ENCODE assay signal across 9 mouse cellular contexts in the genomic region with DNA sequence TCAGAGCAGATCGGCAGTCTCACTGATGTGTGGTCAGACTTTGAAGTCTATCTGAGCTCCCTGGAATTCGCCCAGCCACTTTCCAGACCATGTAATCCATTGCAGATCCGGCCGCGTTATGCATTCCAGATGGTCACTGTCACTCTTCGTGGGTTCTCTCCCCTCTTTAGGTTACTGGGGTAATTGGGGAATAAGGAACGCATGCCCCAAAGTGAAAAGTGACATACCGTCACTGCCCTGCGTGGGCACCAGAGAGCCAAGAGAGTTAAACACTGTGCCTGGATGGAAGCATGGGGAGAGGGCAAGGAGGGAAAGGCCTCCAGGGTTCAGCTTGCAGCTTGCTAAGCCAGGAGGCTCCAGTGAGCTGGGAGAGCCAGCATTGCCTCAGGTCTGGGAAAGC.
DNase-seq lines count a peak whose midpoint lies in the region; ATAC-seq and TF ChIP-seq lines count a peak whose summit lies in the region.
"Had no signal": no experiment of that assay in that cellular context is flagged by ENCODE, and none has a peak within 500 bp of the region (broad histone marks: within the 10 kb centered on the region; RNA-seq: fewer than 3 reads in every experiment).

No protein-coding gene starts in this region.

- no peak overlapping the region for H3K4me3 ChIP-seq in midbrain, embryonic 10.5 days
- H3K4me3 ChIP-seq in midbrain, embryonic 11.5 days (ENCODE audit: low read depth, low read length), result no peak overlapping the region
- no peak overlapping the region for H3K4me3 ChIP-seq in myocyte
- no peak overlapping the region for H3K4me3 ChIP-seq in liver, embryonic 11.5 days (ENCODE audit: low read depth, low read length)

- no peak for TF ChIP-seq POLR2A in myocyte (IDR thresholded peaks at IDR 0.05; ENCODE audit: insufficient read length, low read depth)

- H3K27ac ChIP-seq in midbrain, embryonic 10.5 days (replicated peaks), result 0 out of 2 replicates have a peak overlapping the region, but pooled peaks have one; percentile 2
- no peak overlapping the region for H3K27ac ChIP-seq in midbrain, embryonic 11.5 days (ENCODE audit: low read depth, low read length)
- H3K27ac ChIP-seq in liver, embryonic 11.5 days (ENCODE audit: low read depth, low read length), result no peak overlapping the region

- no peak overlapping the region for H3K9ac ChIP-seq in midbrain, embryonic 11.5 days (ENCODE audit: low read length)
- H3K9ac ChIP-seq in liver, embryonic 11.5 days (ENCODE audit: low read depth, low read length), result no peak overlapping the region
- H3K9ac ChIP-seq: liver, postnatal 0 days had no signal

- no peaks in the 10 kb centered on the region for H3K9me3 ChIP-seq in midbrain, embryonic 10.5 days (replicated peaks)
- no peaks in the 10 kb centered on the region for H3K9me3 ChIP-seq in midbrain, embryonic 11.5 days (ENCODE audit: control insufficient read depth, low read length)
- no peaks in the 10 kb centered on the region for H3K9me3 ChIP-seq in liver, embryonic 11.5 days (ENCODE audit: control insufficient read depth, low read length)

- peak; percentile 38 for DNase-seq in adrenal gland, adult 2 months
- DNase-seq in adrenal gland, postnatal 4 days (ENCODE audit: low spot score in 2 of 2), result no peak
- peak; percentile 44 for DNase-seq in midbrain, embryonic 10.5 days (ENCODE audit: low spot score)
- no peak for DNase-seq in midbrain, embryonic 11.5 days (ENCODE audit: low spot score, missing footprints)
- peak; percentile 73 for DNase-seq in gastrocnemius, postnatal 14 days
- no peak for DNase-seq in liver, embryonic 11.5 days (ENCODE audit: low spot score)
- no peak for DNase-seq in thymus, postnatal 25 days
- DNase-seq: liver, postnatal 0 days had no signal

- H3K4me1 ChIP-seq in midbrain, embryonic 10.5 days, result peaks cover 16% of the 10 kb centered on the region; the same call in 1 of the 2 replicates
- no peaks in the 10 kb centered on the region for H3K4me1 ChIP-seq in midbrain, embryonic 11.5 days (ENCODE audit: control insufficient read depth, insufficient read depth, low read length)
- H3K4me1 ChIP-seq in liver, embryonic 11.5 days (replicated peaks; ENCODE audit: control insufficient read depth, insufficient read depth, low read length), result no peaks in the 10 kb centered on the region

- no peaks in the 10 kb centered on the region for H3K36me3 ChIP-seq in midbrain, embryonic 10.5 days
- no peaks in the 10 kb centered on the region for H3K36me3 ChIP-seq in midbrain, embryonic 11.5 days (ENCODE audit: control insufficient read depth, insufficient read depth, low read length)
- no peaks in the 10 kb centered on the region for H3K36me3 ChIP-seq in myocyte (ENCODE audit: control insufficient read depth, insufficient read depth)
- H3K36me3 ChIP-seq in liver, embryonic 11.5 days (ENCODE audit: control insufficient read depth, insufficient read depth, low read length), result no peaks in the 10 kb centered on the region

- intact Hi-C loops in gastrocnemius, postnatal 14 days (cut with DNase I; ENCODE audit: low total_unique reads), result no loop called here

- no peak overlapping the region for H3K4me2 ChIP-seq in midbrain, embryonic 11.5 days
- peak overlapping the region; percentile 58 for H3K4me2 ChIP-seq in myocyte (ENCODE audit: low read depth)
- H3K4me2 ChIP-seq in liver, embryonic 11.5 days, result no peak overlapping the region

- H3ac ChIP-seq in myocyte (ENCODE audit: control insufficient read depth, insufficient read length), result no peak overlapping the region

- no peaks in the 10 kb centered on the region for H3K79me2 ChIP-seq in myocyte (ENCODE audit: control insufficient read depth, insufficient read depth)

- no peak for ATAC-seq in midbrain, embryonic 11.5 days (ENCODE audit: low FRiP score)
- no peak for ATAC-seq in liver, embryonic 11.5 days (replicated peaks; ENCODE audit: low FRiP score)
- ATAC-seq: liver, postnatal 0 days had no signal

- 56% methylated on average over 9 of the region's 9 CpGs for WGBS in midbrain, embryonic 10.5 days
- WGBS in midbrain, embryonic 11.5 days, result 63% methylated on average over 9 of the region's 9 CpGs
- WGBS in liver, embryonic 11.5 days, result 53% methylated on average over 9 of the region's 9 CpGs

- H3K27me3 ChIP-seq in midbrain, embryonic 10.5 days (ENCODE audit: low read depth, poor library complexity, severe bottlenecking), result 0 out of 2 replicates have a peak, but pooled peaks cover 3% of the 10 kb centered on the region
- H3K27me3 ChIP-seq in midbrain, embryonic 11.5 days (ENCODE audit: control insufficient read depth, insufficient read depth, low read length), result no peaks in the 10 kb centered on the region
- no peaks in the 10 kb centered on the region for H3K27me3 ChIP-seq in myocyte (ENCODE audit: control insufficient read depth, insufficient read depth, insufficient read length)
- H3K27me3 ChIP-seq in liver, embryonic 11.5 days (replicated peaks; ENCODE audit: control insufficient read depth, insufficient read depth, low read length), result no peaks in the 10 kb centered on the region

TF ChIP-seq in myocyte, 11 proteins besides CTCF, POLR2A, EP300 and RAD21:
- TF ChIP-seq MYOD1 (IDR thresholded peaks at IDR 0.05; ENCODE audit: control insufficient read depth in 1 of 3, insufficient read length in 2 of 3, low read depth in 2 of 3), result peak in 2 of 3 experiments; percentile 40 to 66
- TF ChIP-seq TCF3 (IDR thresholded peaks at IDR 0.05; ENCODE audit: insufficient read length, low read depth), result no peak

Comparison
In these comparisons a context has a peak if more than half of its experiments do, and no peak if none do; other contexts are left out.
1. DNase-seq: peak in adrenal gland, adult 2 months (single experiment), midbrain, embryonic 10.5 days (single experiment) and gastrocnemius, postnatal 14 days (single experiment); none in adrenal gland, postnatal 4 days (0 of 2), midbrain, embryonic 11.5 days (single experiment), liver, embryonic 11.5 days (single experiment) and thymus, postnatal 25 days (single experiment).